Mouse (Mus musculus) regulatory T cell (primary cell): ENCODE measurements around the gene Foxn4.

Experiments
- in situ Hi-C: fragments of 300-600 bp; cut with MboI, MseI; formaldehyde crosslinking; loops from one replicate; pipeline ENCODE4 v1.15.1; 2025; ENCODE audit warnings: high pct_unique_total_duplicates

The Foxn4 gene

DNA sequence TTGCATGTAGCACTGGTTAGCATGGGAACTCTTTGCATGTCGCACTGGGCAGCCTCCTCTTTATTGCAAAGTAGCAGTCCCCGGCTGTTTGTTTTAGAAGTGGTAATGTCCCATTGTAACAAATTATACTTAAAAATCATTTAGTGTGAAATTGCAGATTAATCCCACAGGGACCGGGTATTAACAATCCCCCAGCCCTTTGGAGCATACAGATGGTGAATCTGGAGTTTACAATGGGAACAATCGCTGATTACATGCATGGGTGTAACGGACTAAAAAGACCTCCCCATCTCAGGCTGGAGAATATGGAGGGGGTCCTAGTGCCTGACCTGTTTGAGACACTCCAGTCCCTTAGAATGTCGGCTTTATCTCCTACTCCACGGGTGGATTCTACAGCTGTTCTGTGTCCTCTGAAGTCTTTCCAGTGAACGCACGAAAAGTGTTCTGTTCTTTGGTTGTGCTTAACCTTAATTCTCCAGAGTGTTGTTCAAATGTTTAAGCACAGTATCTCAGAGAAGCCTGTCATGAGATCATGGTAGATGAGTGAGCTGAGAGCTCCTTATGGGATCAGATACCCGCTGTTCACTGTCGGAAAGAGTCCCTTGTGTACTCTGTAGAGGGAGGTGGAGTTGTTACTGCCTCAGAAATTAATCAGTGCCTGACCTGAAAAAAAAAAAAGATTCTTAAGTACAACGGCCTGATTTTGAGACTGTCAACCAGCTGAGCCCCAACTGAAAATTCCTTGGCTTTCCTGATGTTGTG lies 6.0 kb upstream of the Foxn4 start:
- in situ Hi-C loops, result no loop called here

DNA sequence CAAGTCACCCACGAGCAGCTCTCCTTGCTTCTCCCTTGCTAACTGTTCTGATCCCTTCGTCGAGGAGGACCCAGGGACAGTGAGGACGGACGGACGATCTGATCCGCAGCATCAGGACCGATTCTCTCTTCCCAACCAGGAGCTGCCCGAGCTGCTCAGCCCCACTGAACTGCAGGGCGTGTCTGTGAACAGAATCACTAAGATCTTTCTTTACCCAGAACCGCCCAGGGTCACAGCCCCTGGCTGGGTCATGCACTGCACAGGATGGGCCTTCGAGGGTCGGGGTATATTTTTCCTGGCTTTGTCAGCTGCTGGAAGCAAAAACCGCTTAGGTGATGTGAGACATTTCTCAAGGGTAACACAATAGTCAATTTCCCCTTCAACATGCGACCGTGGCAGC lies 2.4 kb upstream of the Foxn4 start:
- in situ Hi-C loops, result no loop called here

DNA sequence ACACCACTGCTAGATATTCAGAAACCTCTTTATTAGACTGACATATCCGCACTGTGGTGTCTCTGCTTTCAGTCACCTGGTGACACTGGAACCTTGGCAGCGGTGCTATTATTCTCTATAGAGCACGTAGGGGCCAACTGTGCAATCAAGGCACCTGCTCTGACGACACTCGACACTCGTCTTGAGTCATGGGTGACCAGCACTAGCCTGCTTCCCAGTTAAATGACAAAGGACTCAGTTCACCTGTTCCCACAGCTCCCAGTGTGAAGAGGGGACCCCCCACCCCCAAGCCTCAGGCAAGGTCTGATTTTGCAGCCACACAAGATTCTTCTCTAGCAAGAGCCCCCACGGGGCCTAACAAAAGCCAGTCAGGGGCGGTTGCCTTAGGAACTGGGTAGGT lies 1.7 kb upstream of the Foxn4 start:
- in situ Hi-C loops, result no loop called here

DNA sequence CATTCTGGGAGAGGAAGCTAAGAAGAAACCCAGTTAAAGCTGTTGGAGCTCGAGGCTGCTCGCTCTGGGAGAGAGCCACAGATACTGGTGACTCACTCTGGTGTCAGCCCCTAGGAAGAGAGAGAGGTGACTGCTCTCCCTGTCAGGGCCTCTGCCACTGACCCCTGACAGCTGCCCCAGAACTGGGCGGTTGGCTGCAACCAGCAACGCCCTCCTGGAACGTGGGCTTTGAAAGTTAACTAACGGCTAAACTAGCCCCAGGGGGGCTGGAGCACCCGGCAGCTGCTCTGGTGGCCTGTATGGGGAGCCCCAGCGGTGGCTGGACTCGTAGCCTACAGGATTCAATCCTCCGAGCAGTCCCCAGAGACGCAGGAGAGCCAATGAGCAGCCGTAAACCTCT lies 3.6 kb downstream of the Foxn4 start:
- in situ Hi-C loops, result no loop called here

DNA sequence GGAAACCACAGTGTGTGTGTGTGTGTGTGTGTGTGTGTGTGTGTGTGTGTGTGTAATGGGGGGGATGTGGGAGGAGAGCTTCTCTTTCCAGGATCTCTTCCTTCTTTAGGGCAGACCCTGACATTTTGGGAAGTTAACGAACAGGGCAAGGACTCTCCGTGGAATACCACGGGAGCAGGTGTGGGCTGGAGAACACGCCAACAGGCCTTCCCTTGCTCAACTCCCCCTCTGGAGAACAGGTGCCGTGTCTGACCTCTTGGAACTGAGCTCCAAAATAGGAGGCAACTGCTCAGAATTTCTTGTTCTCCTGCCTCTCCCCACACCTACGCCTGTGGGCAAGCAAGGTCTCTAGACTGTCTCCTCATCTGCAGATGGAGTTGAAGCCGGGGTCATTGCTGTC lies 4.1 kb downstream of the Foxn4 start:
- in situ Hi-C loops, result no loop called here

DNA sequence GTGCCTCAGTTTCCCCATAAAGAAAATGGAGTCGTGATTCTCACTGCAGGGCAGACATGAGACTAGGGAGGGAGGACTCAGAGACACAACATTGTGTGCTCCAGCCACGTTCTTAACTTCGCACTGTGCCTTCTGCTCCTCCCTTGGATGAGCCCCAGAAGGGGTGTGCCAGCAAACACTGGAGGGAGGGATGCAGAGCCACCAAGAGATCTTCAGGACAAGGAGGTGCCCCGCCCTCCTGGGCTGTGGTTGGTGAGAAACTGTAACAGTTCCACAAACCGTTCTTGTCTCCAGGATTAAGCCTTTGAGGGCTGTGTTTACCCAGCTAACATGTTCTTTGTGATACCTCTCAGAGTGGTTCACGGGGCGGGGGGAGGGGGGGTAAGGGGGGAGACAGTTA lies 5.0 kb downstream of the Foxn4 start:
- in situ Hi-C loops, result no loop called here

DNA sequence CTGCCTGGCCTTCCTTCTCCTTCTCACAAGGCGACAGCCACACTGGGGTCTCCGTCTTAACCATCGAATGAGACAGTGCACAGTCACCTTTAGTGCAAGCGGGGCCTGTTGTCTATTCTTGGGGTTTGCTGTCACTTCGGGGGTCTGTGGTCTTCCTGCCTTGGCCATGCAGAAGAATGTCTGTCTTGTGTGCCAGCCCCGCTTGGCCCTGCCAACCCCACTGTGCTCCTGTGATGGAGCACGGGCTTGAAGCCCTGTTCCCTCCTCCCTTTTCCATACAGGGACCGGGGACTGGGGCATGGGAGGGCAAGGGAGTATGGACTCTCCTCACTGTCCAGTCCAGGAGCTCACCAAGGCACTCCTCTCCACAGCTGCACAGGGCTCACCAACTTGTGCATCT lies 8.8 kb downstream of the Foxn4 start:
- in situ Hi-C loops, result no loop called here

DNA sequence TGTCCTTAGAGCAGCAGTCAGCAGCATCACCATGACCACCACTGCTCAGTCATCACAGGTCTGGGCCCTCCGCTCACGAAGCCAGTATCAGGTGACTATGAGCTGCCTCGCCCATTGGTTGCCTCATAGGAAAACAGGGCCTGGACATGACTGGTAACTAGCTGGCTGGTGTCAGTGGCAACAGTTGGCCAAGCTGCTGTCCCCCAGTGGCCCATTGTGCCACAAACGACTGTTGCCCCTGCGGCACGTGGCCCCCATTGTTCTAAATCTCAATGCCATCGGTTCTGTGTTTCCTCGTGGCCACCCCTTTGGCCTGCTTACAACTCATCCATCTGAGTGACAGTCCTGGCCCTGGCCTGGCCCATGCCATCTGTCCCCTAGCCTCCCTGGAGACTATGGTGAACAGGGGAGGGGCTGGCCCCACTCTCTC lies 9.6 kb downstream of the Foxn4 start:
- in situ Hi-C loops, result no loop called here

DNA sequence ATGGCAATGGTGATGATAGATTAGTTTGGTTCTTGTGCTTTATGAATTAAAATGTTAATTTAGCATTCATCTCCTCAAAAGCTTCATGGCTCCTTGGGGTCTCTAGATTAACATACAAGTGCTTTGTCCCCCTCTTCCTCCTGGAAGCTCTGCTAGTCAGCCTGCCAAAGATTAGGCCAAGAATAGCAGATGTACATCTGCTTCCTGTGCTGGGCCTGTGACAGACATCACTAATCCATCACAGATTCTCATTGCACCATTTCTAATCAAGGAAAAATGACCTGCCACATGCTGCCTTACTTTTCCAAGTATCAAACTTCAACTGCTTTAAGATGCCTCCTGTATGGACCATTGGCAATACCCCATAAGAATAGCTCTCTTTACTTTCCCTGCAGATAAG lies 12.1 kb downstream of the Foxn4 start:
- in situ Hi-C loops, result no loop called here

DNA sequence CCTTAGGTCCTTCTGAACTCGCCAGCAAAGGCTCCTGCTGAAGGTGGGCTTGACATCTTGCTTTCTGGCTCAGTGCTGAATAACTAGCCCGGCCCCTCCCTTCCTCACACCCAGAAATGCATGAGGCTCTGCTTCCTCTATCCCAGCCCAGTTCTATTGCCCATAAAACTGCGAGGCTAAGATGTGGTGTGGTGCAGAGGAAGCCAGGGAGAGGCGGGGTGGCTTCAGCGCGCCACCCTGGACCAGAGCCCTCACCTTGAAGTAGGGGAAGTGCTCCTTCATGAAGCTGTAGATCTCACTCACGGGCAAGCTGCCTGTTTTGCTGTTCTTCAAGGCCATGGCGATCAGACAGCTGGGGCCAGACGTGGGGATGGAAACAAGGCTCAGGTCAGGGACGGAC lies 14.1 kb downstream of the Foxn4 start:
- in situ Hi-C loops, result no loop called here

DNA sequence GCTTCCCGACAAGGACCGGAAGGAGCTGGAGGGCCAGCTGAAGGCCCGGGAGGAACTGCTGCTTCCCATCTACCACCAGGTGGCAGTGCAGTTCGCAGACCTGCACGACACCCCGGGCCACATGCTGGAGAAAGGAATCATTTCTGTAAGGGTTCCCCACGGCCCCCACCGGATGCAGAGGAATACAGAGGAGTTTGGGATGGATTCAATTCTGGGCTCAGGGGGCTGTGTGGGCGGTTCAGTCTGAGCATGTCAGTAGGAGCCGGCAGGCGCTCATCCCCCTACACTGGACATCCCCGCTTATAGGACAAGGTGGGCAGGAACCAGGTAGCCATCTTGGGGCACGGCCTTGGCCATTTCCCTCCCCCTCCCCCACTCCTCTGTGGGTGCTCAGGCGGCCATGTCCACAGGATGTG lies 25.4 kb downstream of the Foxn4 start:
- in situ Hi-C loops, result loop anchor here (5.0 kb wide), 1 partner anchor 59 kb away; no protein-coding TSS in a partner anchor

DNA sequence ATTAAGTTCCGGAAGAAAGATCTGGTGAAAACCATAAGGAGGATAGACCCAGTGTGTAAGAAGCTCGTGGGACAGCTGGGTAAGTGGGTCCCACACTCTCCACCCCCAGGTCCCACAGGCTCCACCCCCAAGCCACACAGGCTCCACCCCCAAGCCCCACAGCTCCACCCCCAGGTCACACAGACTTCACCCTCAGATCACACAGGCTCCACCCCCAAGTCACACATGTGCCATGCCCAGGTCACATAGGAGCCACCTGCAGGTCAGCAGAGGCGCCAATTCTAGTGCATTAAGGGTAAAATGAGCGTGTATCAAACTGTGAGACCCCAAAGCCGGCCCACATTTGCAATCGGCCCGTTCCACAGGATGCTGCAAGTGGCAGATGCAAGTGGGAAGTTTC lies 27.1 kb downstream of the Foxn4 start:
- in situ Hi-C loops, result loop anchor here (5.0 kb wide), 1 partner anchor 61 kb away; no protein-coding TSS in a partner anchor

DNA sequence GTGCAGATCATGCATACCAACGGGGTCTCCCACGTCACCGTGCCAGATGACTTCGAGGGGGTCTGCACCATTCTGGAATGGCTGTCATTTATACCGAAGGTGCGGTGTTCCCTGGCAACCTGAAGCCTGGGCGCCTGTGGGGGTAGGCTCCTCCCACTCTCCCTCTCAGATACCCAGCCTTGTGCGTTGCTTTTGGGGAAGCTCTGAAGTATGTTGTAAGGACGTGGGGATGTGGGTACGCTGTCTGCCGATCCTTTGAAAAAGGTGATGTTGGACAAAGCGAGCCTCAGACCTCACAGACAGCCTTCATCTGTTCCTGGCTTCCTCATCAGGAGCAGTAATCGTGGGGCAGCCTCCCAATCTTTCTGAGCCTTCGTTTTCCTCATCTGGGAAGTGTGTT lies 33.9 kb downstream of the Foxn4 start:
- in situ Hi-C loops, result no loop called here

DNA sequence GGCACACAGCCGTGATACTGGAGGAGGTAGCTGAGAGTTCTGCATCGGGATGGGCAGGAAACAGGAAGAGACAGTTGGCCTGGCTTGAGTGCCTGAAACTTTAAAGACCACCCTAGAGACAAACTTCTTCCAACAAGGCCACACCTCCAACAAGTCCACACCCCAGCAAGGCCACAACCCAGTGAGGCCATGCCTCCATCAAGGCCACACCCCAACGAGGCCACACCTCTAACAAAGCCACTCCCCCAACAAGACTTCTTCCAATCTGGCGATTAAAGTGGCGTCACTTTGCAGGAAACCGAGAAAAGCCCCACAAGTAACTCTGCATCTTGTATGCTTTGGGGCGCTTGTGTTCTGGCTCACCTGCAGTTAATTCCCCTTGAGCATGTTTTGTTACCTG lies 34.7 kb downstream of the Foxn4 start:
- in situ Hi-C loops, result no loop called here

DNA sequence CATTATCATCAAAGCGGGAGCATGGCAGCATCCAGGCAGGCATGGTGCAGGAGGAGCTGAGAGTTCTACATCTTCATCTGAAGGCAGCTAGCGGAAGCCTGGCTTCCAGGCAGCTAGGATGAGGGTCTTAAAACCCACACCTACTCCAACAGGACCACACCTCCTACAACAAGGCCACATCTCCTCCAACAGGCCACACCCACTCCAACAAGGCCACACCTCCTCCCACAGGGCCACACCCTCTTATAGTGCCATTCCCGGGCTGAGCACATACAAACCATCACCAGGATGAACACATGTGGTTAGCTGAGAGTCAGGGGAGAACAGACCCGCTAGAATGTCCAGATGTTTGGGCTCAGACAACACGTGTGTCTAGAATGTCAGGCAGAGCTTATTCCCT lies 44.7 kb downstream of the Foxn4 start:
- in situ Hi-C loops, result no loop called here

DNA sequence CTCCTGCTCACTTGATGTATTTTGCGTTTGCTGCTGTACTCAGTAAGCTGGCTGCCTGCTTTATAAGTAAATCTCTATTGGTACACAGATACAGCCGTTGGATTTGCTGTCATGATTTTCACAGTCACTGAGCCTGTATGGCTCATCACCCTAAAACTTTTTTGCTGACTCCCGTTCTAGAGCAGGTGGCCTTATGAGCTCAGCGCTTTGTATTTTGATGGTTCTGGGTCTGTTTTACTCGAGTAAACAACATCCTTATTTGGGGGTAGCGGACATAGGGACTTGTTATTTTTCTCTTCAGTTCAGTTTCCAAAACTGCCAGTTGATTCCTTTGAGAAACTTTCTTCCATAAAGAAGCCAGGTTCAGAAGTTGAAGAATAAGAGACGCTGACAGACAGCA lies 47.6 kb downstream of the Foxn4 start:
- in situ Hi-C loops, result no loop called here

DNA sequence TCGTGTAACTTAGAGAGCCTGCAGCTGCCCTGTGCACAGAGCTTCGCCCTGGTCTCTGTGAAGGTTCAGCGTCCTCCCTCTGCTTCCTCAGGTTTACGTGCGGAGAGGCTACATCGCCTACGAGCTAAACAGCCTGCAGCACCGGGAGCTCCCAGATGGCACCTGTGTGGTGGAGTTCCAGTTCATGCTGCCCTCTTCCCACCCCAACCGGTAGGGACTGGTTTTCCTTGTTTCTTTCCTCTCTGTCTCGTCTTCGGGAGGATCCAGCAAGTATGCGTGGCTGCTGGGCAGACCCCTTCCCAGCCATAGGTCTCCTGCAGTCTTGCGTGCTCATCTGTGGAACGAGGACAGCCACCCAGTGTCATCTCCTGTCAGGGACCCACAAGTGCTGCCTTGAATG lies 54.8 kb downstream of the Foxn4 start:
- in situ Hi-C loops, result no loop called here

DNA sequence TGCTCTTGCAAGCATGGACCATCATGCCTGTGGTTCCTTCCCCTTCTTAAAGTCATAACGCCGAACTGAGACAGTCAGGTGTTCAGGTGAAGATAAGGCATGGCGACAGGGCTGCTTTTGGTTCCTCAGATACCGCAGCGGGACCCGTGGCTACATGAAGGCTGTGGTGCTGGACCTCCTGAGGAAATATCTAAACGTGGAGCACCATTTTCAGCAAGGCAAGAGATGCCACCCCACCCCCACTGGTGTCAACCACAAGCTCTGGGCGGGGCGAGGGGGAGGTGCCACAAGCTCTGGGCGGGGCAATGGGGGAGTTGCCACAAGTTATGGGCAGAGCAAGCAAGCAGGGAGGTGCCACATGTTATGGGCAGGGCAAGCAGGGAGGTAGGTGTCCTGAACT lies 60.4 kb downstream of the Foxn4 start:
- in situ Hi-C loops, result no loop called here

DNA sequence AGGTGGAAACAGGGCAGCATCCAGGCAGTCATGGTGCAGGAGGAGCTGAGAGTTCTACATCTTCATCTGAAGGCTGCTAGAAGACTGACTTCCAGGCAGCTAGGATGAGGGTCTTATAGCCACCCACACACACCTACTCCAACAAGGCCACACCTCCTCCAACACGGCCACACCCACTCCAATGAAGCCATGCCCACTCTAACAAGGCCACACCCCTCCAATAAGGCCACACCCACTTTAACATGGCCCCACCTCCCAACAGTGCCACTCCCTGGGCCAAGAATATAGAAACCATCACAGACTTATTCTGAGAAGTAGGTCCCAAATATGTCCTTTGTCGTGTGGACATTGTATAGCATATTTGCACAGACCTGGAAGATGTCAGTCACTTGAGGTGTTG lies 67.4 kb downstream of the Foxn4 start:
- in situ Hi-C loops, result no loop called here
